Mouse (Mus musculus) olfactory bulb, adult 2 months (tissue): ENCODE measurements at regions not wholly inside any gene's neighbourhood (a gene's known extent, or its start where the extent isn't known, plus 50 kb on each side); places are given as distances from the start of the nearest gene placed in this dataset.

Experiments
- H3K27ac ChIP-seq: fragments of 200-500 bp; 2 replicates; pipeline ENCODE4 v1.5.1; 2012; ENCODE audit warnings: low read depth, low read length; ENCODE audit not compliant: insufficient read depth
- H3K4me1 ChIP-seq: fragments of 200-500 bp; 2 replicates; pipeline ENCODE4 v1.6.1; 2012; ENCODE audit warnings: low read length; ENCODE audit not compliant: control insufficient read depth, insufficient read depth
- H3K4me3 ChIP-seq: fragments of 200-500 bp; 2 replicates; pipeline ENCODE4 v1.5.1; 2012; ENCODE audit warnings: mild to moderate bottlenecking, low read depth, low read length, moderate library complexity; ENCODE audit not compliant: insufficient read depth
- CTCF ChIP-seq: fragments of 200-500 bp; IDR thresholded peaks from 2 replicates; pipeline ENCODE4 v1.5.1; 2012; ENCODE audit warnings: low read depth, mild to moderate bottlenecking, low read length, moderate library complexity; ENCODE audit not compliant: insufficient read depth
- POLR2A ChIP-seq: fragments of 200-500 bp; IDR thresholded peaks from 2 replicates; pipeline ENCODE4 v1.6.1; 2012; ENCODE audit warnings: mild to moderate bottlenecking, low read depth, low read length, moderate library complexity; ENCODE audit not compliant: insufficient read depth
- WGBS: fragments of 180-500 bp; shearing (Covaris S2); methylation state at CpG from one replicate; pipeline ENCODE4 v1.1.7; 2018; 5-methylcytosine and 5-hydroxymethylcytosine counted together

- H3K4me1 ChIP-seq, result no peaks in the 10 kb centered on the region
- H3K27ac ChIP-seq, result no peak overlapping the region
- no peak for TF ChIP-seq CTCF
- TF ChIP-seq POLR2A, result no peak
- WGBS, result 72% methylated on average over 2 of the region's 2 CpGs
- no peak overlapping the region for H3K4me3 ChIP-seq
Measured at GRCm38 (mm10) chr15:61582335-61582734, 659.5 kb upstream of the A1bg start.

GRCm38 (mm10) chr15:61563347-61563746 is 640.5 kb upstream of the A1bg start:
- TF ChIP-seq CTCF (no peak), POLR2A (no peak)
- Histone ChIP-seq H3K4me1 (no peaks in the 10 kb centered on the region), H3K4me3 (no peak overlapping the region), H3K27ac (no peak overlapping the region)

GRCm38 (mm10) chr15:61562252-61562651 is 639.4 kb upstream of the A1bg start:
- TF ChIP-seq POLR2A (no peak), CTCF (no peak)
- Histone ChIP-seq H3K4me1 (no peaks in the 10 kb centered on the region), H3K27ac (no peak overlapping the region), H3K4me3 (no peak overlapping the region)
- WGBS, result 46% methylated on average over 2 of the region's 2 CpGs

- 90% methylated on average over 2 of the region's 2 CpGs for WGBS
- TF ChIP-seq CTCF (no peak), POLR2A (no peak)
- Histone ChIP-seq H3K4me3 (no peak overlapping the region), H3K27ac (no peak overlapping the region), H3K4me1 (no peaks in the 10 kb centered on the region)
Measured at GRCm38 (mm10) chr15:61553908-61554307, 631.1 kb upstream of the A1bg start.

- Histone ChIP-seq H3K4me3 (no peak overlapping the region), H3K27ac (no peak overlapping the region), H3K4me1 (no peaks in the 10 kb centered on the region)
- WGBS, result 81% methylated on average over 8 of the region's 8 CpGs
- TF ChIP-seq CTCF (no peak), POLR2A (no peak)
Measured at GRCm38 (mm10) chr15:61553081-61553680, 630.4 kb upstream of the A1bg start.

GRCm38 (mm10) chr15:61551206-61551605 is 628.4 kb upstream of the A1bg start:
- no peak overlapping the region for H3K27ac ChIP-seq
- 70% methylated on average over 5 of the region's 5 CpGs for WGBS
- no peaks in the 10 kb centered on the region for H3K4me1 ChIP-seq
- H3K4me3 ChIP-seq, result no peak overlapping the region
- no peak for TF ChIP-seq POLR2A
- TF ChIP-seq CTCF, result no peak

GRCm38 (mm10) chr15:61548400-61548799 is 625.6 kb upstream of the A1bg start:
- no peak overlapping the region for H3K4me3 ChIP-seq
- no peaks in the 10 kb centered on the region for H3K4me1 ChIP-seq
- 87% methylated on average over 4 of the region's 4 CpGs for WGBS
- no peak overlapping the region for H3K27ac ChIP-seq
- TF ChIP-seq CTCF (no peak), POLR2A (no peak)

GRCm38 (mm10) chr15:61546608-61547007 is 623.8 kb upstream of the A1bg start:
- 90% methylated on average over 3 of the region's 3 CpGs for WGBS
- Histone ChIP-seq H3K27ac (no peak overlapping the region), H3K4me3 (no peak overlapping the region), H3K4me1 (no peaks in the 10 kb centered on the region)
- TF ChIP-seq CTCF (no peak), POLR2A (no peak)

- no peak overlapping the region for H3K27ac ChIP-seq
- H3K4me1 ChIP-seq, result no peaks in the 10 kb centered on the region
- H3K4me3 ChIP-seq, result no peak overlapping the region
- TF ChIP-seq CTCF (no peak), POLR2A (no peak)
- 92% methylated on average over 2 of the region's 2 CpGs for WGBS
Measured at GRCm38 (mm10) chr15:61544074-61544473, 621.3 kb upstream of the A1bg start.

- 57% methylated on average over 4 of the region's 4 CpGs for WGBS
- Histone ChIP-seq H3K4me3 (no peak overlapping the region), H3K27ac (no peak overlapping the region), H3K4me1 (no peaks in the 10 kb centered on the region)
- no peak for TF ChIP-seq CTCF
- TF ChIP-seq POLR2A, result no peak
Measured at GRCm38 (mm10) chr15:61541643-61542042, 618.8 kb upstream of the A1bg start.
